Mouse (Mus musculus) urinary bladder, postnatal 10 days (tissue): ENCODE measurements around the gene Csnk2a1.
"Not testable (repeated sequence)": the region's sequence is repeated elsewhere in the genome, so short reads cannot be mapped to it uniquely, and the experiment has no call there.

Source experiments
- DNase-seq: peaks from one replicate; pipeline ENCODE4 v3.0.0; 2022; ENCODE audit warnings: low spot score

Csnk2a1 gene

GRCm38 (mm10) chr2:152226248-152227050, at the start of gene Csnk2a1:
Csnk2a1 (plus strand) TSS chr2:152226839.
- peak; percentile 49 for DNase-seq

GRCm38 (mm10) chr2:152177162-152177805, 49.4 kb upstream of the Csnk2a1 start:
- no peak for DNase-seq

DNA sequence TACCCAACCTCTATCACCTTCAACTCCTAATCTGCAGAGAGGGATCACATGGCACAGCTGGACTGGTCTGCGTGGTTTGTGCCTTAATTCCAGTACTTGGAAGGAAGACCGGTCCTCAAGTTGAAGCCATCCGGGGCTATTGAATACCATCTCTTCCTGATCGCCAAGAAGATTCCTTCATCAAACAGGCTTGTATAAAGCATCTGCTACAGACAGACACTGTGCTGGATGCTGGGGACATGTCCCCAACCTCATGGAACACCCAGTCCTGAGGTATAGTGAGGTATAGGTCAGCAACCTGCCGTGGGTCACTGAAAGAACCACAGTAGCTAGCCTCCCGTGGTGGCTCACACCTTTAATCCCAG, 48.9 kb upstream of the Csnk2a1 start:
- DNase-seq: no peak

DNA sequence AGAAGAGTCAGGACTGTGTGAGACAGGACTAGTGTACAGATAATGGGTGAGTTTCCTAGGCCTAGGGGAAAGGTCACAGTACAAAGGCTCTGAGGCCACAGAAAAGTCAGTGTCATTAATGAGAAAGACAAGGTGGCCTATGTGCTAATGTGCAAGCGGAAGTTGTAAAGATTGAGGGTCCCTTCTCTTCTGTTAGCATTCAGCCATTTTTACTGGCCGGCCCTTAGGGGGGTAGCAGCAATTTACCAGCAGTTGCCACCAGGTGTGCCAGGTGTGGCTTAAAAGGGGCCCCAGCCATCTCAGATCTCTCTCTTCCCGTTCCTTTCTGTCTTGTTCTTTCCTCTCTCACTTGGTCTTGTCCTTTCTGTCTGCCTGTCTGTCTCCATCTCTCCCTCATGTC, 48.3 kb upstream of the Csnk2a1 start:
- no peak for DNase-seq

GRCm38 (mm10) chr2:152179301-152179700, 47.3 kb upstream of the Csnk2a1 start:
- no peak for DNase-seq

GRCm38 (mm10) chr2:152180323-152180722, 46.3 kb upstream of the Csnk2a1 start:
- no peak for DNase-seq

- no peak for DNase-seq
Observed at GRCm38 (mm10) chr2:152187132-152187531, 39.5 kb upstream of the Csnk2a1 start.

DNA sequence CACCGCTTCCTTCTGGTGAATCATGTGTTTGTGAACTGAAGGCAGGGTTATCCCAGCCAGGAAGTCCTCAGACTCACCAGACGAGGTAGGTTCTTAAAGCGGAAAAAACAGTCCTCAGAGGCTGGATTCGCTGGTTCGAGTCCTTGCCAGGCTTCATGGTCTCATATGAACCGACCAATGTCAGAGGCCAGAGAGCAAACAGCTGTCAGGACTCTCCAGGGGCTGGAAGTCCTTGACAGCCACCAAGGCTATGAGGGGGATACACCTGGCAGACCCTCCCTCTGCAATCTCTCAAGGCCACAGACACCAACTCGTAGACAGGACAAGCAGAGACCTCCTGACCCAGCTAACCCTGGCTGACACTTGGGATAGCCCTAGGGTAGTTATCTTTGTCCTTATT, 37.4 kb upstream of the Csnk2a1 start:
- DNase-seq: no peak

DNA sequence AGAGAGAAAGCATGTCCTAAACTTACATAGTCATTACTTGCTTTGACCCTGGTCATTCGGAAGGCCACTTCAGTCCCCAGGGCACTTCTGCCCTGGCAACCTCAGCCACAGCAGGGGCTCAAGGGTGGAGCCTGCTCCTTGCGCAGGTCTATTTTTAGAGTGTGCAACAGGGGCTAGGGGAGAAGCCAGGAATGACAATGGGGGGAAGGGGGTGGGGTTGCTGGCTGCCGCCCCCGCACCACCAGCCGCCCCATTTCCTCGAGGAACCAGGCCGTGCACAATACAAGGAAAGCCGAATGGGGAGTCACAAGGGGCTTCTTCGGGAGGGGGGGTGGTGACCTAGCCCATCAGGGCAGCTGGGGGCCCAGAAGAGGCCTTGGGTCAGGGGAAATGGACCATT, 37.0 kb upstream of the Csnk2a1 start:
- DNase-seq: no peak

GRCm38 (mm10) chr2:152190161-152190560, 36.5 kb upstream of the Csnk2a1 start:
- DNase-seq: no peak

DNA sequence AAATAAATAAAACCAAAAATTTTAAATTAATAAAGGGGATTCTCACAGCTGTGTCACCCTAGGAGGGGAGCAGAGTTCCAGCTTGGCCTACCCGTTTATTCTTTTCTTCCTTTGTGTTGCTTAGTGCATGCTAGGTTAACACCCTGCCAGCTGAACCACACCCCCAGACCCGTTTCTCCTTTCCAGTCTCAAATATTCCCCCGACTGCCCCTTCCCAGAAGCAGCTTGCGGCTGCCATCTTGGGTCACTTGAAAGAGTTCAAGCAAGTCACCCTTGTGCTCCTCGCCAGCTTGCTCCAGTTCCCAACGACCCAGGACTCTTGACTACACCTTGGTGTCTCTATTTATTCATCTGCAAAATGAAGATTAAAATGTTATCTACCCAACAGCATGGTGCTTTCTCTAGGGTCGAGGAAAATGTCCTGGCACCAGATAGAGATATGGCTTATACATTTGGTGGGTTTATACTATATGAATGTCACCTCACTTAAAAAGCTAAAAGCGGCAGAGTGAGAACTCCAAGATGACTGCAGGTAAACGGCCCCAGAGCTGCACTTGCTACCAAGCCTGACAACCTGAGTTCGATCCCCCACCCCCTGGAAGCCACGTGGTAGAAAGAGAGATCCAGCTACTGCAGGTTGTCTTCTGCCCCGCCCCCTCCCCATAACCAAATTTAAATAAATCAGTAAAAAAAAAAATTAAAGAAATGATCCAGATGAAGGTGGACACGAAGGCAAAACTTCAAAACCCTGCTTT, 33.9 kb upstream of the Csnk2a1 start:
- DNase-seq: no peak

- DNase-seq: no peak
Observed at GRCm38 (mm10) chr2:152193346-152193710, 33.3 kb upstream of the Csnk2a1 start.

DNA sequence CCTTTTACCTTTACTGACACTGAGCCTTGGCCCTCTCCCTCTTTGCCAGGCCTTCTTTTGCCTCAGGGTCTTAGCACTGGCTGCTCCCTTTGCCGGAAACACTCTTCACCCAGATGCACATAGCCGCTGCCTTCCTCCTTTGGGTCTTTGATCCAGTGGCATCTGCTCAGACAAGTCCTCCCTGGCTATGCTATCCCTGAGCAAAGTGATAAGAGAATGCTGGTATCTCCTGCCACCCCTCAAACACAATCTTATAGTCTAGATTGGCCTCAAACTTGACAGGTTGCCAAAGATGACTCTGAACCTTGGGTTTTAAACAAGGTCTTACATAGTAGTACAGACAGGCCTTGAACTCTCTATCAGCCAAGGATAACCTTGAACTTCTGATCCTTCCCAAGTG, 32.1 kb upstream of the Csnk2a1 start:
- no peak for DNase-seq

DNA sequence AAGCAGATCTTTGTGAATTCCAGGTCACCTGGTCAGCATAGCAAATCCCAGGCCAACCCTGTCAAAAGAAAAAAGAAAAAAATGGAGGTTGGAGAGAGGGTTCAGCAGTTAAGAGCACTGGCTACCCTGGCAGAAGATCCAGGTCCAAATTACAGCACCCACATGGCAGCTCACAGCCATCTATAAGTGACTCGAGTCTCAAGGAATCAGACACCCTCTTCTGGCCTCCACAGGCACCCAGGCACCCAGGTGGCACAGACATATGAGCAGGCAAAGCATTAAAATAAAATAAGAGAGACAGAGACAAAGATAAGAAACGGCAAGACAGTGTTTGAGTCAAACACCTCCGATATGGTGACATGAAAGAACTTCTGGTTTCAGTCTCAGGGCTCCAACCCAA, 29.7 kb upstream of the Csnk2a1 start:
- DNase-seq: no peak

- DNase-seq: no peak
Observed at GRCm38 (mm10) chr2:152197301-152197712, 29.3 kb upstream of the Csnk2a1 start.

DNA sequence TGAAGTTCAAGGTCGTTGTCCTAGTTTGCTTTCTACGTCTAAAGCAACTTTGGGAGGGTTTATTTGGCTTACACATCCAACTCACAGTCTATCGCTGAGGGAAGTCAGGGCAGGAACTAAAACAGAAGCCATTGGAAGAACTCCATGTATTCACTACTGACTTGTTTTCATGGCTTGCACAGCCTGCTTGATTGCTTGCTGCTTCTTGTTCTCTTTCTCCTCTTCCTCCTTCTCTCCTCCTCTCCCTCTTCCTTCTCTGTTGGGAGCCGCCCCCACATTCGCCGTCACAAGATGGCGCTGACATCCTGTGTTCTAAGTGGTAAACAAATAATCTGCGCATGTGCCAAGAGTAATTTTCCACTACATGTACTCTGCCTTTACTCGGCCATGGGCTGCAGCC, 20.5 kb upstream of the Csnk2a1 start:
- DNase-seq: not testable (repeated sequence)

DNA sequence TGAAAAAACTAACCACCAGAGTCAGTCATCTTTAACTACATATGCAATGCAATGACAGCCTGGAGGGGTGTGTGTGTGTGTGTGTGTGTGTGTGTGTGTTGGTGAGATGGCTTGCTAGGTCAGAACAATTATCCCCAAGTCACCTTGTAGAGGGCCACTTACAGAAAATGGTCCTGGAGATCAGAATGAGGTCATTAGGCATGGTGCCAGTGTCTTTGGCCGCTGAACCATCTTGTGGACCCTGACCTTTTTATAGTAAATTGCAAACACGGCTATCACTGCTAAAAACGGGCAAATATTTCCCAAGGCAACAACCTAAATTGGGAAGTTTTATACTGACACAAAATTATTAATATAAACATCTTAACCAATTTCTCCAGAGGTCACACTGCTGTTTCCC, 14.8 kb upstream of the Csnk2a1 start:
- DNase-seq: no peak

- DNase-seq: no peak
Observed at GRCm38 (mm10) chr2:152216975-152217374, 9.7 kb upstream of the Csnk2a1 start.

GRCm38 (mm10) chr2:152223521-152224300, 2.9 kb upstream of the Csnk2a1 start:
- no peak for DNase-seq

- no peak for DNase-seq
Observed at GRCm38 (mm10) chr2:152225536-152225935, 1.1 kb upstream of the Csnk2a1 start.

DNA sequence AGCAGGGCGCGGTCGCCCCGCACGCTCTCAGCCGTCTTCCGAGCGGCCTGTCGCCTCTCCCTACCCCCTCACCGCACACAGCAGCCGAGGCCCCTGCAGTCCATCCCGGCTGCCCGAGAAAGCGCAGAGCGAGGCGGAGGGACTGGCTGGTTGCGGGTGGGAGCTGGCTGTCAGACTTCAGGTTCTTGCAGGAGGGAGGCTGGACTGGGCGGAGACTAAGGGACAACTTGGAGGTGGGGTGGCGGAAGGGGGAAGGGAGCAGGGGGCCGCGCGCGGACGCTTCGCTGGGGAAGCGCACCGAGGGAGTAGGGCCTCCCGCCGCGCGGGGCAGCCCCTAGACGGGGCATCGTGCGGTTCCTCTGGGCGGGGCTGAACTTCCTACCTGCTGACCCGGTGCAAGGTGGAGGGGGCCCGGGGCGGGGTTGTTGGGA, 427 bp downstream of the Csnk2a1 start:
- DNase-seq: peak; percentile 25

GRCm38 (mm10) chr2:152230046-152230445, 3.4 kb downstream of the Csnk2a1 start:
- DNase-seq: no peak
